Mouse (Mus musculus) kidney, postnatal 14 days (tissue): ENCODE results near the gene Micu1.
"Not testable (repeated sequence)": the region's sequence is repeated elsewhere in the genome, so short reads cannot be mapped to it uniquely, and the experiment has no call there.

Source experiments
- DNase-seq: peaks from one replicate; pipeline ENCODE4 v3.0.0; 2022; ENCODE audit warnings: mixed read lengths

Gene Micu1

DNA sequence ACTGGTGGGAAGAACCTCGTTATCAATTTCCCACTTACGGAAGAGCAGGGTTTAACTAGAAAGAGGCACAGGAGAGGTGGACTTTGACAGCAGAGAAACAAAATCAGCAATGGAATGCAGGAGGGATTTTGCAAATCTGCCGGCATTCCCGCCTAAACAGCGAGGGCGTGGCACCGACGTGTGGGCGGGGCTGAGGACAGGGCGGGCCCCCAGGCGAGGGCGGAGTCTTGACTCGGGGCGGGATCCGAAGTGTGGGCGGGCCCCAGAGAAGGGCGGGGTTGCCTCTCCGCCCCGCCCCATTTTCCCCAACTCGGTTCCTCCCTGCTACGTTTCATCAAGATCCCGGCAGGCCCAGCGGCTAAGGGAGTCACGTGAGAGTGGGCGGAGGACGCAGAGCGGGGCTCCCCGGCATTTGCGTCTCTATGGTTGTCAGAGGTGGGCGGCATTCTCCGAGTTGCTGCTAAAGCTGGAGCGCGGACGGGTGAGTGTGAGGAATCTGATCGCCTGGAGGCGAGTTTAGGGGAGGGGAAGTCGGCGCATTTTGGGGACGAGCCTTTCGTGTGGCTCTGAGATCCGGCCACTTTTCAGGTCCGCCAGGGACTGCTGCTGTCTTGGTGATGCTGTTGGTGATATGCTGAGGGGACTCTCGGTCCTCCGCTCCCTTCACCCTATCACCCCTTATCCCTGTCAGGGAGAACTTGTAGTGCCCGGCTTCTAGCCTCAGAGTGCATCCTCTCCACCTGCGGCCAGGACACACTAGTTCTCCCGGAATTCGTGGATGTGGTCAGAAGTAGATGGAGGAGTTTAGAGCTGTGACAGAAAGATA, at the start of gene Micu1:
TSS of gene Micu1 (plus strand) at position 271 of the 826 bp plus-strand sequence.
- peak; percentile 97 for DNase-seq

DNA sequence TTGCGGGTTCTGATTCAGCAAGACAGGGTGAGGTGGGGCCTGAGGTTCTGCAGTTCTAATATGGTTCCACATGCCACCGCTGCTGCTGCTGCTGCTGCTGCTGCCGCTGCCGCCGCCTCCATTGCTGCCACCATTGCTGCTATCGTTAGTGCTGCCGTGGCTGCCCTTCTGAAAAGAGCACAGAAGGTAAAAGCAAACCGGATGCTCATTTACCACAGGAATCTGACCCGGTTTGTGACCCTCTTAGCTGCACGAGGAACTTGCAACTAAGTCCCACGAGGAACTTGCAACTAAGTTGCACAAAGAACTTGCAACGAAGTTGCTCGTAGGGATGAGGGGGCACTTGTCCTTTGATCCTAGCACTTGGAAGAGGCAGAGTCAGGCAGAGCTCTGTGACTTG, 45.5 kb upstream of the Micu1 start:
- DNase-seq = no peak

DNA sequence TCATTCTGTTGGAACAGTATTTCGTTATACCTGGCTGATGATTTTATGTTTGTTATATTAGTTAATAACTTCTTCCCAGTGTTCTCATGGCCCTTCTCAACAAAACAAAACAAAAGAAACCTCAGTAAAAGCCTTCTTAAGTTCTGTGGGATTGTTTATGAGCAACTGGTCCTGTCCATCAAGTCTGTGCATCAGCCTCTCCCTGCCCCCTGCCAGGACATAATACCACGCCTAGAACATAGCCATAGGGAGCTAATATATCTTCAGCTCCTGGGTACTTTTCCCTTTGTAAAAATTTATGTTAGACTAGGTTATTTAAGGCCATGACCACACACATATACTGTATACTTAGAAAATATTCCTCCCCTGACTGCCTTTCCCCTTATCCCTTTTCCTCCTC, 37.5 kb upstream of the Micu1 start:
- no peak for DNase-seq

DNA sequence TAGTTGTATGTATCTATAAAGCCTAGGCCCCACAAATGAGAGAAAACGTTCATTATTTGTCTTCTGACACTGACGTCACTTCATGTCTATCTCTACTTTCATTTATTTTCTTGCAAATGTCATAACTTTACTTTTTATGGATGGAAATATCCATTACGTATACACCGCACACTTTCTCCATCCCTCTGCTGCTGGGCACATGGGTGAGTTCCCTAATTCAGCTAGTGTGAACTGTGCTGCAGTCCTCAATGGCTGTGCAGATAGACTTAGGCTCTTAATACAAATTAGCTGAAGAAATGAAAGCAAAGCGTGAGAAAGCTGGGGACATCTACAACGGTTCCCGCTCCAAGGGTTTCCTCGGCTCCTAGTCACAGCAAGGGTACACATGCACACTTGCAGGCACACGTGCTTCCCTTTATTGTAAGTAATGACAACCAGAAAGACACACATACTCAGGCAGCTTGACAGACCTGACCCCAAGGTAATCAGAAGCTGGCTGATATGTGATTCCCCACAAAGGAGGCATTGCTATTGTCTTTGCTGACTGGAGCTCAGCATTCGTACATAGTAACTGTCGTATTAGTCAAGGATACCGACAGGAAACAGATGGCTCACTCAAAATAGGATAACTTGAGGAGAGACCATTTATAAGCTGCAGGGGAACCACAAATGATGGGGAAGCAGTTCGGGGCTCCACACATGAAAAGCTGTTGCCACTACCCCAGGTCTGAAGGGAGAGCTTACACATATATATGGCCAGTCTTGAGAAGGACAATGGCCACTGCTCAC, 36.6 kb upstream of the Micu1 start:
- DNase-seq = no peak

DNA sequence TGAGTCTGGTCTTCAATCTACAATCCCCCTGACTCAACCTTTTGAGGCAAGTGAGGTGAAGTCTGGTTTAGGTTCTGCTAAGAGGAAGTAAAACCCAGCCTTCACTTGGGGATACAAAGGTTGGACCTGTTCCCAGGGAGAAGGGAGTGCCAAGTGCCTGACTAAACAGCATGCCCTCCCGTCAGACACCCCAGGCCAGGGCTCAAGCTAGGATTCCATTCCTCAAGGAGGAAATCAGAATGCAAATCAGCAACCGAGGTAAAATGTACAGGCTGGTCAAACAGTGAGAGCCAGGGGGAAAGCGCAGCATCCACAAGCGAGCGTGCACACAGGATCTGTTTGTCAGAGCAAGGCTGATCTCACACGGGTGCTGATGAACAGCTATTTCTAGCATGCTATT, 34.9 kb upstream of the Micu1 start:
- peak; percentile 49 for DNase-seq

DNA sequence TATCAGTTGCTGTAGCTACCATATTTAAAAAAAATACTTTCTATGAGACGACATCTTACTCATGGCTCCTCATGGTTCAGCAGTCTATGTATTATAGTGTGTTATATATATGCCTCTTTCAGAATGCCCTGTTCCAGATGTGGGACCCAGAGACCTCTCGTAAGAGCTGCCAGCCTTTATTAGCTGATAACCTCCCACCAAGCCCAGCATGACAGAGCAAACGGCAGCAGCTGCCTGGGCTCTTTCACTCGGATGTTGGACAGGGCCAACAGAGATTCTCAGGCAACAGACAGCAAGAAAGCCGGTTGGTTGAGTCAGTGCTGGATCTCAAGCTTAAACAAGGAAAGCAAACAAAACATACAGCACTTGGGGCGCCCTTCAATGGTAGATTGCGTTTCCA, 33.8 kb upstream of the Micu1 start:
- DNase-seq = no peak

DNA sequence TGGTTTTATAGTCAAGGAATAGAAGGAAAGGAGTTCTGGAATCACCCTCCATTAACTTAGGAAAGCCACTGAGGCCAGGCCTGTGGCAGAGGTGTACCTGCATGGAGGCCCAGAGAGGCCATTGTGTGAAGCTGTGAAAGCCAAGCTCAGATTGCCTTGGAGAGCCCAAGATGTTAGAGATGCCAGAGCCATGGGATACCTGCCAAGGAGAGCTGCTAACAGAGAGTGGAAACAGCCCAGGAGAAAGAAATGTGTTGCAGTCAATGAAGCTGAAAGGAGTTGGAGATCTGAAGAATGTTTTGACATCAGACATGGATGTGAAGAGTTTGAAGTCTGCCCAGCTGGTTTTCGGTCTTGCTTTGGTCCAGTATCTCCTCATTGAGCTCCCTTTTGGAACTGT, 24.4 kb upstream of the Micu1 start:
- DNase-seq = no peak

DNA sequence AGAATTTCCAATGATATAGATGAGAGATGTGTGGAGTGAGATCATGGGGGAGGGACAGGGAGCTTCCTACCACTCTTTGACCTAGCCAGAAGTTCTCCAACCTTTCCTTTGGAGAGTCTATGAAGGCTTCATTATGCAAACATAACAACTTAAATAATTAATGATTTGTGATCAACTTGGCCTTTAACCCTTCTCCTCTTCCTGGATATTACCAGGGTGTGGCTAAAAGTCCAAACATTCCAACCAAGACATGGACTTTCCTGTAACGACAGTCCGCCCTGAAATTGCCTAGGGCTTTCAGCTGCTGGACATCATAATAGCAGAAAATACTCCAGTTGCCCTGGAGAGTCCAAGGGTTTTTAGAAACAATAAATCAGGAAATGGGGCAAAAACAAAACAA, 23.1 kb upstream of the Micu1 start:
- no peak for DNase-seq

DNA sequence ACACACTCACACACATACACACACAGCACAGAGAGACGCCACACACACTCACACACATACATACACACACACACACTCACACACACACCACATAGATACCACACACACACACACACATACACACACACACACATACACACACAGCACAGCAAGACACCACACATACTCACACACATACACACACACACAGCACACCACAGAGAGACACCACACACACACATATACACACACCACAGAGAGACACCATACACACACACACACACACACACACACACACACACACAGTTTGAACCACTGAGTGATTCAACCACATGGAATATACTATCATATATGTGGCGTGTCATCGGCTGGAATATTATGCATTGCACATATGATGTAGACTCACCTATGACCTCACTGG, 16.7 kb upstream of the Micu1 start:
- not testable (repeated sequence) for DNase-seq

DNA sequence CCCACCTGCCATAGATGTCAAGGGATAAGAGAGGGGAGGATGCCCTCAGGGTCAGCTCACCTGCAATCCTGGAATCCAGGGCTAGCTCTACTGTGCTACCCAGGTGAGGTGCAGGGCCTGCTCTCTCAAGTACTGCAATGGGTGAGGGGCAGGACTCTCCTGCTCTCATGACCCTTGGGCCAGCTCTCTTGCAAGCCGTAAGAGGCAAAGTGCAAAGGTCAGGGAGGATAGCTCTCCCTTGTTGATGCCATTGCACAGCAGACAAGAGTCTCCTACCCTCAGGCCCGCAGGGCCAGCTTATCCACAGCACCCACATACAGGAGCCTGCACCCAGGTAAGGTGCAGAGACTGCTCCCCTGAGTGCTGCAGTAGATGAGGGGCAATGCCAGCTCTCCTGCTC, 15.2 kb upstream of the Micu1 start:
- DNase-seq = no peak

DNA sequence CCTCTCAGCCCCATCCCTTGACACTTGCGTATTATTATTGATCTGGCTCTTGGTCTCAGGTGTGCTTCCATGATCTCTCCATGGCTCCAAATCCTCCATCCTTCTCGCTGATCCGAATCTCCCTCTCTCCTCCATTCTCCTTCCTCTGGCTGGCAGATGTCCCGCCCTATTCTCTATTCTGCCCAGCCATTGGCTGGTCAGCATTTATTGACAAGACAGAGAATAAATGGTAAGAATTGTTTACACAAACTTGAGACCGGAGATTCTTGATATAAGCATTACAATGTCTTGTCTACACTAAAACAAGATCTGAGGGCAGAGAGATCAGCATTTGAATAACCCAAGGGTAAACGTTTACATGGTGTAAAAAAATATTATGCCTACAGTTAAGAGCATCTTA, 12.4 kb upstream of the Micu1 start:
- no peak for DNase-seq

DNA sequence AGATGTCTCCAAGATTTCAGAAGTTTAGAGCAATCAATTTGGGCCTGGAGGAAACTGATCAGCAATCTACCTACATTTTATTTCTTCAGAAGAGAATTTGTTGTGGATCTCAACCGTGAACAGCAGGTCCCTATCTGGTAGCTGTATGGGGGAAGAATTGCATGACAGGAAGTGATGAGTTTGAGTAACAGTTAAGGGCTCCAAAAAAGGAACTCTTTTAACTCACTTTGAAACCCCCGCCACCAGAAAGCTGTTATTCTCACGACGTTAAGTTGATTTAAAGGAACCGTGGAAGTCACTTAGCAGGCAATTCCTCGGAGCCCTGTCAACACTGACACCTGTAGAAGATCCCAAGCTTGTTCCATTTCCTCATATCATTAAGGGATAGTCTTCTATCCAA, 9.8 kb upstream of the Micu1 start:
- no peak for DNase-seq

DNA sequence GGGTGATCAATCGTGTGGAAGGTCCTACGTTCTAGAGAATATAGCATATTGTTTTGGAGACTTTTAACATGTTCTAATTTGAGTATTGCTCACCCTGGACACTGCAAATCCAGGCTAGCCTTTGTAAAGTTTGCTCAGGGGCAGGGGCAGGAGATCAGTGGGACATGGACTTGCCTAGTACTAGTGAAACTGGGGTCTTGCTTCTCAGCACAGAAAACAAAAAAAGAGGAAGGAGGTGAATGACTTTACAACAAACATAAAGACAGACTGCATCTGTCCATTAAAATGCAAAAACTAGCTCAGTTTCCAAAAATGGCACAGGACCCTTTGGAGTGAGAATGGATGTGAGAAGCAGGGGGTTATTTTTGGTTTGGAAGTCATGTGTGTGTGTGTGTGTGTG, 8.2 kb upstream of the Micu1 start:
- no peak for DNase-seq

DNA sequence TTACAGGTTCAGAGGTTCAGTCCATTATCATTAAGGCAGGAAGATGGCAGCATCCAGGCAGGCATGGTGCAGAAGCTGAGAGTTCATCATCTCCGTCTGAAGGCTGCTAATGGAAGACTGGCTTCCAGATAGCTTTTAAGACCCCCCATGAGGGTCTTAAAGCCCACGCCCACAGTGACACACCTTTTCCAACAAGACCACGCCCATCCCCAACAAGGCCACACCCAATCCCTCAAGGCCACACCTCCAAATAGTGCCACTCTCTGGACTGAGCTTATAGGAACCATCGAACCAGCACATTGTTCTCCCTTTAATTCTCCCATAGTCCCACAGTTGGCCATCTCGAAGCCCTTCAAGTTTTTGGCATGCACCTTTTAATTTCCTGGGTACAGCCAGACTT, 2.8 kb upstream of the Micu1 start:
- no peak for DNase-seq

DNA sequence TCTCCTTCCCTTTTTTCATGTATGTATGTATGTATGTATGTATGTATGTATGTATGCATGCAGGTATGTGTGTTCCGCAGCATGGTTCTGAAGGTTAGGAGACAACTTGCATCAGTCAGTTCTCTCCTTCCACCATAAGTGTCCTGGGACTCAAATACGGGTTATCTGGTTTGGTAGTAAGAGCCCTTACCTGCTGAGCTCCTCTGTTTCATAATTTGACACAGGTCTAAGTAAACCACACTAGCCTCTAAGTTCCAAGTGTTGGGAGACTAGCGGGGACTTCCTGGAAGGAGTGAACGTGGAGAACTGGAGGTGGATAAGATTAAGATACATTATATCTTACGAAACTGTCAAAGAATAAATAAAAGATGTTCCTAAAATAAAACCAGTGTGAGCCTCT, 472 bp upstream of the Micu1 start:
- DNase-seq = no peak

DNA sequence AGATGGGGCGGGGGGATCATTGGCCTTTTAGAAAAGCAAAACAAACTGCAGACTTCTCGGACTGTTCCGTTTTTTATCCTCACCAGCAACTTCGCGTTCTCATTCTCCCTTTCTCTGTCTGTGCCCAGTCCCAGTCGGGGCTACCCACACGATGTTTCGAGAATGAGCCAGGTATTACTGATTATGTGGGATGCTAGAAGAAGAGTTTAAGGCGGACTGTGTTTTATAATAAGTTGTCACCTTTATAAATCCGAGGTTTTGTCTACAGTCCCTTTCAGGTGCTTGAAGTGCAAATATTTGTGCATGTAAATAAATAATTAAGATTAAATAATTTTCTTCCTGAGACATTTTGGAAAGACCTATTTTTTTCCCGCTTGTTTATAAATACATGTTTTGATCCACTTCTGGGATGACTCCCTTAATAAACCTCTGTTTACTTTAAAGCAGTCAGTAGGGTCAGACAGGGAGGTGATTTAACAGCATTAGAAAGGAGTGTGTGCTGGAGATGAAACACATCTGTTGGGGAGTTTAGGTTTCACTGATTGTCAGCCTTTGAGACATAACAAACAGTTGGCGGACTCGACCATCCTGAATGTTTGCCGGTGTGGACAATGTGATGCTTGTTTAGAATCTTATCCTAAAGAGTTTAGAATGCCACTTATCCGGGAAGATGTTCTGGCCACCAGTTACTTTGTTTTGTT, 933 bp downstream of the Micu1 start:
- DNase-seq = no peak

DNA sequence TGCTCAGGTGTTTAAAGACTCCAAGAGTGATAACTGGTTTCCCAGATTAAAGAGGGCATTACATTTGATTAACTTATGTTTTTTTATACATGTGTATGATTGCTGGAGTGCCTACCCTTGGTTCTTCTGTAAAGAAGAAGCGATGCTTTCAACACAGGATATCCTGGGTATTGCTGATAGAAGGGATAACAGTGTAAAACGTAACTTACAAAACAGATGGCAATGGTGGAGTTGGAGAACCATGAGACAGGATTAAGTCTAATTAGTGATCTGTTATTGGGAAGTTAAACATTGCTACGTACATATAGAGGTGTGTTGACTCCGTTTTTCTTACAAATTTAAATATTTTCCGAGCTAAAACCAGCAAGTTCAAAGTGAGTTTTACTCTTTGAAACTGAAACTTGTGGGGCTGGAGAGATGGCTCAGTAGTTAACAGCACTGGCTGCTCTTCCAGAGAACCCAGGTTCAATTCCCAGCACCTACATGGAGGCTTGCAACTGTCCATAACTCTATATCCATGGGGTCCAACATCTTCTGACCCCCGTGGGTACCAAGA, 4.8 kb downstream of the Micu1 start:
- no peak for DNase-seq

DNA sequence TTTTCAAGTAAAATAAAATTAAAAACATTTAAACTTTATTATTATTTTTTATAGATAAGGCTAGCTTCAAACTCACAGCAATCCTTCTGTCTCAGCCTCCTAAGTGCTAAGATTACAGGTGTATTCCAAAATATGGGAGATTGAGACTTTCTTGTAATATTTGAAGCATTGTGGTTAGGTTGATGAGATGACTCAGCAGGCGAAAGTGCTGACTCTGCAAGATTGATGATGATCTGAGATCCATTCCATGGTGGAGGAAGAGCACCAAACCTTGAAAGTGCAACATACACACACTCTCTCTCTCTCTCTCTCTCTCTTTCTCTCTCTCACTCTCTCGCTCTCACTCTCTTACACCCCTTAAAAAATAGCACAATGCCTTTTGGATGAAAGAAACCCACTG, 5.3 kb downstream of the Micu1 start:
- no peak for DNase-seq

DNA sequence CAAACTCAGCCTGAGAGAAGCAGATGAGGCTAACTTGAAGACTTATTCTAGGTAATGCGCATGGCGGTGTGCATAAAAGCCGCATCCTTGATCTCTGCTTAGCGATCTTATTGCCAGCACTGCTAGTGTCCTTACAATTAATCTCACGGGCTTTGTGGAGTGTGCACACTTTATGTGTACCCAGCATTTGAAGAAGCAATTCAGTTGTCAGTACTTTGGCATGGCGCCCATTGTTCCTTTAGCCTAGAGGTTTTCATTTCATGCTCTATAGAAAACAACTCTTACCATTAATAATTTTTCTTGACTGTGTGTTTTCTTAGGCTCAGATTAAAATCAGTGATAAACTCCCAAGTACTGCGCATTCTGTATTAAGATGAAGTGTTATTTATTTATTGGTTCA, 7.0 kb downstream of the Micu1 start:
- DNase-seq = no peak

DNA sequence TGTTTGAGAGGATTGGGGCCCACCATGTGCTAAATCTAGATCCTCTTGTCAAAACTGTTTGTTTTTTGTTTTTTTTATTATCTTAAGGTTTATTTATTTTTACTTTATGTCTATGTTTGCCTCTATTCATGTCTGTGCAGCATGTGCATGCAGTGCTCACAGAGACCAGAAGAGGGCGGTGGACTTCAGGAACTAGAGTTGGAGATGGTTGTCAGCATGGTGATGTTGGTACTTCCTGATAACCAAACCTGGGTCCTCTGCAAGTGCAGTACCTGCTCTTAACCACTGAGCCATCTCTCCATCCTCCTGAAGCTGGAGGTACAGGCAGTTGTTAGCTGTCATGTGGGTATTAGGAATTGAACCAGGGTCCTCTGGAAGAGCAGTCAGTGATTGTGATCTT, 8.0 kb downstream of the Micu1 start:
- DNase-seq = no peak

DNA sequence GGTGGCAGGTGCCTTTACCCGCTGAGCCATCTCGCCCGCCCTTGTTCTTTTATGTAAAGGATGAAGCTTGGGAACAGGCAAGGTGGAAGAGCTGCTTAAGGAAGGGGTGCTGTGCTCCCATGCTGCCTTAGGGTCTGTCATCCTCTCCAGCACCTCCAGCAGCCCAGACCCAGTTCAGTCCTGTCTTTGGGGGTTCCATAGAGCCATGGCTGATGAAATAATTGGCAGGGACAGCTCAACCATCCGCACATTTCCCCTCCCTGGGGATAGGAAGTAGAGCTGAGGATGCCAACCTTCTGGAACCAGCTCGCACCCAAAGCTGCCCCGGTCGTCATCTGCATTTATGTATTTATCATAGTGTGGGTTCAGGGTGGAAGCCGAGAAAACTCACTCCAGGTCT, 9.8 kb downstream of the Micu1 start:
- no peak for DNase-seq

DNA sequence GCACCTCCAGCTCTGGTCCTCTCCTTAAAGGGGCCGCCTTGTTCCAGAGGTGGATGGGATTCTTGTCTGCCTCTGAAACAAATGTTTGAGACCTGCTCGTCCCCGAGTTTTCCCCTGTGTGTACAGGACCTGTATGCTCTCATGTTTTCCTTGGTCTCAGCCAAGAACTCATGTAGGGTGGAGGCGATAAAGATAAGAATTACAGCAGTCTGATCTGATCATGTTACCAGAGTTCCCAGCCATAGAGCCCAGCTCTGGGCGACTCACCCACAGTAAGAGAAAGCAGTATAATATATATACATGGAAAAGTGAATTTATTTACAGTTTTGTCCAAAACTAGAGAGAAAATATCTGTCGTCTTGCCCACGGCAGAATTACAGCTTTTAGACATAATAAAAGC, 17.7 kb downstream of the Micu1 start:
- DNase-seq = no peak

DNA sequence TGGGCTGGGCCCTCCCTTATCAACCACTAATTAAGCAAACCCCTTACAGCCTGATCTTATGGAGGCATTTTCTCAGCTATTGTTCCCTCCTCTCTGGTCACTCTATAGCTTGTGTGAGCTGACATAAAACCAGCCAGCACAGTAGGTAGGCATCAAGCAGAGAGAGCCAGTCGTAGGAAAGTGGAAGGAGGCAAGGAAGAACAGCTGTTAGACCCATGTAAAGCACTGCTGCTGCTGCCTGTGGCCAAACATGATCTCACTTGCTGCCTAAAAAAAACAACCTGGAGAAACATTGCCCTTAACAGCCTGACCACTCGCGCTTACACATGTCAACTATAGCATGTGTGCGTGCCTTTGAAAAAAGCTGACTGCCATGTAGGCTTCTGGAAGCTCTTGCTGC, 19.3 kb downstream of the Micu1 start:
- DNase-seq = no peak

DNA sequence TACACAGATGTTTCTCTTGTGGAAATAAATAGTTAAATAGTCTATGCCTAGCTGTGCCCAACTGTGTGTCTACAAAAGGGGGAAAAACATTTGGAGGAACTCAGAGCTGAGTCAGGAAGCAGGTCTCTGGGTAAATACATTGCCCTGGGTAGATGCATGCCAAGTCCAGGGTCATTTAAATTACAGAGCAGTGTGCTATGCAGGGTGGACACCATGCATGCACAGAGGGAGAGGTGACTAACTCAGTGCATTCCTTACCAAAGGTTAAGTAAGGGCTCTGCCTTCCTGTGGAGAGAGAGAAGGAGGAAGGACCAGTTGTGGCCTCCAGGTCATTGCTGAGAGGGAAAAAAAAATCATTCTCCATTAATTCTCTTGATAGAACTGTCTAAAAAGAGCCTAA, 22.4 kb downstream of the Micu1 start:
- DNase-seq = peak; percentile 30
